Mouse (Mus musculus) spleen, adult 2 months (tissue): Measurements from ENCODE around the gene Gsdma.
"Not testable (repeated sequence)": the region's sequence is repeated elsewhere in the genome, so short reads cannot be mapped to it uniquely, and the experiment has no call there.

ENCODE experiments used
- CTCF ChIP-seq: fragments of 200-500 bp; IDR thresholded peaks from 2 replicates; pipeline ENCODE4 v1.5.1; 2011; ENCODE audit warnings: mild to moderate bottlenecking, inconsistent platforms; ENCODE audit not compliant: insufficient read depth, insufficient read length, insufficient replicate concordance; ENCODE audit errors: extremely low read depth
- POLR2A ChIP-seq: fragments of 200-500 bp; IDR thresholded peaks from 2 replicates; pipeline ENCODE4 v1.6.1; 2011; ENCODE audit warnings: low read depth, low read length, inconsistent platforms

DNA sequence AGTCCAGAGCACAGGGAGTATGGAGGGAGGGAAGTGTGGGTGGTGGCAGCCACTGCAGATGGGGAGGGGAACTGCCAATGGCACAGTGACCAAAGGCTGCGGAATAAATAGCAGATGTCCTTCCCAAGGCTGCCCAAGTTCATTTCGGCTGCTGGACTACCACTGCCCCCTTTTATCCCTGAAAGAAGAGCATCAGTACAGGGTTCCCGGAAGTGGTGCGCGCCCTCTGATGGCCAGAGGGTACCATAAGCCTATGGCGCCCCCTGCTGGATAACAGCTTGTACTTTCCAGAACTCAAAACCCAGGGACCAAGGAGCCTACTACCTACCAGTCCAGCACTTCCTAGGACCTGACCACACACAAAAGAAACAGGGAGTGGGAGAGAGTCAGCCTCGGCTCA is 9.0 kb downstream of the Gsdma start:
- TF ChIP-seq CTCF: 0 out of 2 replicates have a peak, but pooled peaks have one; percentile 7
- TF ChIP-seq POLR2A: not testable (repeated sequence)
